Mouse (Mus musculus): ENCODE results near the gene Dph2.

GRCm38 (mm10) chr4:117878703-117879102 is 13.1 kb downstream of the Dph2 start:
- no peak for TF ChIP-seq CTCF (IDR thresholded peaks at IDR 0.05; ENCODE audit: borderline replicate concordance, insufficient read depth, low read depth, low read length)
- no peak for TF ChIP-seq POLR2A (IDR thresholded peaks at IDR 0.05; ENCODE audit: borderline replicate concordance, insufficient read depth, low read length)
